Mouse (Mus musculus) retina, postnatal 7 days (tissue): ENCODE measurements at regions not wholly inside any gene's neighbourhood (a gene's known extent, or its start where the extent isn't known, plus 50 kb on each side); places are given as distances from the start of the nearest gene placed in this dataset.

Source experiments
- DNase-seq: peaks from one replicate; pipeline ENCODE4 v3.0.0-alpha.2; 2012; ENCODE audit warnings: low read depth, low spot score

DNA sequence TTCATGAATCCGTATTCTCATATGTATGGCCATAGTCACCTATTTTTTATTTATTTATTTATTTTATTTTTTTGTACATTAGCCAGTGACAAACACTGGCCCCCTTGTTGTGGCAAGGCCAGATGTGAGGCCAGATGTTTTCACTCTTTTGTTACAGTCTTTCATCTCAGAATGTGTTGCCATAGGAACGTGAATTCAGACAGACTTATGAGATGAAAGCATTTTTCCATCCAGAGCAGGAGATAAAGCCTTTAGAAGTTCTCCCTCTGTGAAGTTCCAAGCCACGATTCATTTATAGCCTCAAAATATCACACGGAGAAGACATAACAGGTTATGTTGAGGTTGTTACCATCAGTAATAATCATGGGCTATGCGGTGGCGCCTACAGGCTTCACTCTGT is 220.9 kb downstream of the Arpp21 start:
- DNase-seq = no peak

- no peak for DNase-seq
Observed at GRCm38 (mm10) chr9:111994401-111994800, 241.3 kb downstream of the Arpp21 start.

GRCm38 (mm10) chr9:111993844-111994243 is 241.9 kb downstream of the Arpp21 start:
- DNase-seq = no peak

GRCm38 (mm10) chr9:111990060-111990459 is 245.7 kb downstream of the Arpp21 start:
- no peak for DNase-seq

GRCm38 (mm10) chr9:111963405-111964037 is 272.2 kb downstream of the Arpp21 start:
- DNase-seq = no peak

DNA sequence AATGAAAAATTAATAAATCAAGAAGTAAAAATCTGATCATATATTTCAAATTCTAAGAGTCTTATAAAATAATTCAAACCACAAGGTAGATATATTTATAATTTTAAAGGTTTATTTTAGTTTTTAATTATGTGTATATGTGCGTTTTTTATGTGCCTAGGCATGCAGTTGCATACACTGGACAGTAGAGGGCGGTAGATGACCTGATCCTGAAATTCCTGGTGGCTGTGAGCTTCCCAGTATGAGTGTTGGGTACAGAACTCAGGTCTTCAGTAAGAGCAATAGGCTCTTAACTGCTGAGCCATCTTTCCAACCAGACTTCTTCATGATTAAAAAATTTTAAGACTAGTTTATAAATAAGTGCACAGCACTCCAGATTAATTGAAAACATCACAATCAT is 267.7 kb upstream of the Stac start:
- DNase-seq = peak; percentile 6

DNA sequence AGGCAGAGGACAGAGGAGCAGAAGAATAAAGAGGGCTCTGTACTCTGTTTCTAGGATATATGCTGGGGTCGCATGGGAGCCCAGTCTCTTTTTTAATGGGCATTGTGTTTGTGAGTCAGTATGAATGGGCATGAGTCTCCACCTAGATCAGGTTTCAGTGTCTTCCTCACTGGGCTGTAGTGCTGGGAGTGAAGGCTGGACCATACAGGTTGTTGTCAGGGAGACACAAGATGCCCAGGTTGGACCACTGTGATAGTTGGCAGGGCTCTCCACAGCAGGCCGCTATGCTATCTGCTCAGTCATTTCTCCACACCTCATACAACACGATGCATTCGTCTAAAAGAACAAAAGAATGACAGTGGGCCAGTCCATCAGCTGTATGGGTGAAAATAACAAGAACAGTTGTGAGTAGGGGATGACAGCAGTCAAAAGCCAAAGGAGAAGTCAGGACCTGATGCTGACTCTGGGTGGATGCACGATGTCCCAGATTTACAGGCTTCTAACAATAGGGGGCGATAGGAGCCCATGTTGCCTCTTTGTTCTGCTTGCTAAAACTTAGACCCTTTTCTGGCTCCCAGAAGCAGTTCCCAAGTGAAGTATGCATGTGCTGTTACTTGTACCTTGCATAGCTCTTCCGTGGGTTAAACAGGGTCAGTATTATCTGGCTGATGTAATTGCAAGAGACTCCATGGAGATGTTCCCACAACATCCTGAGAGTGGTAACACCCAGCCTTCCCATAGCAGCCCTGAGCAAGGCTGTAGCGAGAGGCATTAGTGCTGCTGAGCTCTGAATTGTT is 249.3 kb upstream of the Stac start:
- DNase-seq = no peak

DNA sequence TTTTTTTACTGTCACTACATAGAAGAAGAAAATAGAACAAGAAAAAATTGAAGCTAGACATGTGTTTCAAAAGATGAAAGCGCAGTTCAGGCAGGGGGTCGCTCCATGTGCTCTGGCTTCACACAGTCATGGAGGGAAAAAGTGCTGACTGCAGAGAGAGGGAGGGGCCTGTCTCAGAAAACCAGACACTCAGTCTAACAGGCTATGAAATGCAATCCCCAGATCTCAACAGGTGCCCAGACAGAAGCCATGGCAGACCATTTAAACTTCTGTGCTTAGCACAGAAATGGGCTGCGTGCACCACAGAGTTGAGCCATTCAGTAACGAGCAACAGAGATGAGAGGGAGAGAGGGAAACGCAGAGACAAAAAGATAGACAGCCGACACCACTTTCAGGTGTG is 242.3 kb upstream of the Stac start:
- no peak for DNase-seq

DNA sequence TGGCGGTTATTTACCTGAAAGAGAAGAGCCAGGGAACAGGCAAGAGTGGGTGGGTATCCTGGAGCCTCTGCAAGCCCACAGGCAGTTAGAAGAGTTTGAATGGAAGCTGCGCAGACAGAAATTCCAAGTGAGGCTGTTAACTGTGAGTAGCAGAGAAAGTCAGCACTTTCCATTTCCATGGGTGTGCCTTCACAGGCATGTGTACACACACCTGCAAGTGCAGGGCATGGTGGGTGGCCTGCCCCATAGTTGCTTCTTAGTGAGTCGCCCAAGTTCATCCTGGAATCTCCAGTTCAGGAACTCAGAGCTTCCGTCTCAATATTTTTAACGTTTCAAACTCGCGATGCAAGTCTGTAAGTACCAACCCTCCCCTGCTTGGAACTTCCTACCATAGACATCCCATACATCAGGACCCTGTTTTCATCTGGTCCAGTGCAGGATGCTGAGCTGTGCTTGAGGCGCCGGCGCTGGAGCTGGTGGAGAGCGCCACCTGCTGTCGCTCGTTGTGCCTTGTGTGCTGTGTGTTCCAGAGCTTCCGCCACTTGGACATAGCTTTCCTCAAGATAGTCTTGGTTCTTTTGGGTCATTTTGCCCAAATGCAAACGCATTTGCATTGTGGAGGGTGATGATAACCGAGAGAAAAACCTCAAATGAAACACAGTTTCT is 228.3 kb upstream of the Stac start:
- peak; percentile 65 for DNase-seq

- peak; percentile 69 for DNase-seq
Observed at GRCm38 (mm10) chr9:111916684-111917535, 226.8 kb upstream of the Stac start.

- no peak for DNase-seq
Observed at GRCm38 (mm10) chr9:111908806-111909205, 218.7 kb upstream of the Stac start.

DNA sequence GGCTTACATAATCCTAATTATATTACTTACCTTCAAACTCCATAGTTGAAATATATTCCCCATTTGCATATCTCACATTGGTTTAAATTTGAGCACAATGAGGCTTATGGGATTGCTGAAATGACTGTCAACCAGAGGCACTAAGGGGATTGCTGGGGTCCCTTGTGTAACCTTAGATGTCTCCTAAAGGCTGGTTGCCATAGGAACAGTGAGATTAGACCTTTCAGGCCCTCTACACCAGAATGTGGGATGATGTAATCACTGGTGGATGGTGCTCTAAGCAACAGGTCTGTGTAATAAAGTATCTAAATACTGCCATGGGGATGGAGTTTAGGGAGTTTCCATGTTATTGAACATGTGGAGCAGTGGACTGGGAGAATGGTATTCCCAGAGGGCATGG is 210.0 kb upstream of the Stac start:
- no peak for DNase-seq

DNA sequence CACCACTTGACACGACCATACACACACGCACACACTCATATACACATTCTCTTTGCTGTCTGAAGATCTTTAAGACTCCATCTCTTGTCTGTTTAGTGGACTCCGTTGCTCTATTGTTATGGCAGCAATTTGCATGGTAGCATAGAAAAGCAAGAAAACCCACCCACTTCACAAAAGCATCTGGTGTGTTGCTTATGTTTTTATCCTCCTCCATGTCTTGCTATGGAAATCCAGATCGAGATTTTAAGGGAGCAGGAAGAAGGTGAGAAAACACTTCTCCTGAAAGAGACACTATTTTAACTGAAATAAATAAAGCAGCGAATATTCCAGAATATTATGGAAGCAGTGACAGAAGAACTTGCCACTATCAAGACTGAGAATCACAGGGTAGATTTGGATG is 207.5 kb upstream of the Stac start:
- no peak for DNase-seq

DNA sequence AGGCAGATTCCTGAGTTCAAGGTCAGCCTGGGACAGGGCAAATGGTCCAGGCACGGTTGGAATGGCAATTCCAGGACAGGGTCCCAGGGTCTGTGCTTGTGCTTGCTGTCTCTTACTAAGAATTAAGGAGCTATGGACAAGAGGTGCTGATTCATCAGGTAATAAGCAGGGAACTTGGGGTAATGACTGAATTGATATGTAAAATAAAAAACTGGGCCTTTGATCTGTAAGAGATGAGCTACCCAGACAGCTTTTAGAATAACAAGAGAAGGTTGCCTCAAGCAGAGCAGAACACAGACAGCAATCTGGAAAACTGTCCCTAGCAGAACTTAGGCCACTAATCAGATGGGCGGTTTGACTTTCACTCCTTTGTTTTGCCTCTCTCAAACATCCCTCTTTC is 189.6 kb upstream of the Stac start:
- DNase-seq = no peak

DNA sequence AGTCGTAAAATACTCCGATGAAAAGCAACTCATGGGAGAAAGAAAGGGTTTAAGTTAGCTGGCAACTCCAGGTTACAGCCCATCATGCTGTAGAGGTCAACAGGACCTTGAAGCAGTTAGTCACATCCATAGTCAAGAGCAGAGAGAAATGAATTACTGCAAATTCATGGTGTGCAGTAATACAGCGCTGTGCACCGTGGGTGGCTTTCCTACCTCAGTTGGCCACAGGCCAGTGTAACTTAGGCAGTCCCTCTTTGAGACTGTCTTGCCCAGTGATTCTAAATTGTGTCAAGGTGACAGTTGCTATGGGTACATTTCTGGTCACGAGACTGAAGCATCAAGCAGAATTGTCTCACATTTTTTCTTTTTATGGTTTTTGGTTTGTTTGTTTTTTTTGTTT is 186.7 kb upstream of the Stac start:
- DNase-seq = no peak

GRCm38 (mm10) chr9:111870466-111870865 is 180.3 kb upstream of the Stac start:
- no peak for DNase-seq

GRCm38 (mm10) chr9:111869801-111870382 is 179.7 kb upstream of the Stac start:
- DNase-seq = no peak

DNA sequence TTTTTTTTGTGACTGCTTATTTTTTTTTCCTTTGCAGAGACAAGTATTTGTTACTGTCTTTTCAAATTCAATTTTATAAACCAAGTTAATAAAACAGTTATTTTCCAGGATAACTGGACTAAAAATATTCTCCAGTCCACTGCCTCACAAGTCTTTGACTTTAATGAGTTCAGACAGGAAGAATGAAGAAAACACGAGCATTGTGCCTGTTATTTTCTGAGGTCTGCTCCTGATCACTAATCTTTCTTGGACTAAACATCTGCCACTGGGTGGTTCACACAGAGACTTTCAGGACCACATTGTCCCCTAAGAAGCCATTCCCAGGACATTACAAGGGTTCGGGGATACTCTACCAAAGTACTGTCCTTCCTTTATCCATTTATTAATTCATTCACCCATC is 167.9 kb upstream of the Stac start:
- DNase-seq = no peak

- no peak for DNase-seq
Observed at GRCm38 (mm10) chr9:111854976-111855375, 164.8 kb upstream of the Stac start.

GRCm38 (mm10) chr9:111846366-111846765 is 156.2 kb upstream of the Stac start:
- no peak for DNase-seq

DNA sequence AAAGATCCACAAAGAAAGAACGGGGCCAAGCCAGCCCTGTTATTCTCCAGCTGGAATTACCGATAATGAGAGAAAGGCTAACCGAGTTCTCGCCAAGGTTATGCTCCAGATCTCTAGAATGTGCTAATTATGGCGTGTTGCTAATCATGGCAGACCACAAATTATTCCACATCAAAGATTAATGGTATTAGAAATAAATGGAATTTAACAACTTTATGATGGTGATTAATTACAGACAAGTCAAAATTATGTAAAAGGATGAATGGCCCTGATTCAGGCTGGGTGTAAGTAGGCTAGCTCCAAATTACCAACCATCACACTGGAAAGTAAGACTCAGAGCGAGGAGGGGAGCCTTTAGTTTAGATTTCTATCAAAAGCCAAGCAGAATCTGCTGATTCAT is 151.0 kb upstream of the Stac start:
- no peak for DNase-seq
